Mouse (Mus musculus) MEL-GATA-1-ER (cell line): ENCODE measurements around the gene Spns3.

Experiments
- DNase-seq: peaks from one replicate; pipeline ENCODE4 v3.0.0-alpha.2; 2012; ENCODE audit warnings: low read depth; ENCODE audit errors: extremely low read depth

Spns3 gene

DNA sequence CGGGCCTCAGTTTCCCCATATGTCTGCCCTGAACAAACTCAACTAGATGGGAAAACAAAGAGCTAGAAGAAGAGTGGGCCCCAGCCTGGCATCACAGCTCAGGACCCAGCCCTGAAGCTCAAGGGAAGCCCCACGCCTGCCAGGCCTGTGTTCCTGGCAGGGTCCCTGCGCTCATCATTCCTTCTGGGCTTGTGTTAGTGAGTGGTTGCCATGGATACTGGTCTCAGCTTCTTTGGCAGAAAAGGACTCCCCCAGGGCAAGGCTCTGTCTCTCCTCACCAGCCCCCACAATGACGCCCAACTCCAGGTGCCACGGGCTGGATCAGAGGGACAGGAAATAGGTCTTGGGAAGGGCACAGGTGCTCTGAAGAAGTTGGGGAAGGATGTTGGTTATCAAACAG lies 65.1 kb downstream of the Spns3 start:
- no peak for DNase-seq

DNA sequence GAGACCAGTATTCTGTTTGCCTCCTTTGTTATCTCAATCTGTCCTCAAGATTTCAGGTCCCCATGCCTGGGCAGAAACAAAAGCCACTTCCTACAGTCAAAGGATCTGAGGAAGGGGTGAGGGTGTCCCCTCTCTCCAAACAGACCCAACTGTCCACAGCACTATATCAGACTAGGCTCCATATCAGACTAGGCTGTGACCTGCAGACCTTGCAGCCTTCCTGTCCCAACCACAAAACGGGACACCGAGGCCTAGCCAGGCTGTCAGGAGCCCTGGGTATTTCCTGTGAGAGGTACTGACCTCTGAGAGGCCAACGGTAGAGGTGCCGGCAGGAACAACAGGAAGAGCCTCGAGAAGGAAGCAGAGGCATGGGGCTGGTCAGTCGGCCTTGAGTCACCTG lies 65.8 kb downstream of the Spns3 start:
- DNase-seq = no peak

DNA sequence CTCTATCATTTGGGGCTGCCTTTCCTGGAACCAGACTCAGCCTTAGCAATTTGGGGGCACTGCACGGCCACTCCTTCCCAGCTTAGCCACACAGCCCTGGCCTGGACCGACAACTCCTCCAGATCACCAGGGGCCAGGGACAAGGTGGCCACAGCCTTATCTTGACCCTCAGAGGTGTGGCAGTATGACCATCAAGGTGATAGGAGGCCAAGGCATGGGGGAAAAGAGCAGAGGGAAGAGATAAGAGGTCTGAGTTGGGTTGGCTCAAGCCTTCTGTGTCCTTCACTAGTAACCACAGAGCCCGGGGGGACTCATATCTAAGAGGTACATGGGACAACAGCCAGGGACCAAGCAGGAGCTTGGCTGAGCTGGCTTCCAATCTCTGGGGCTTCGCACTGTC lies 68.4 kb downstream of the Spns3 start:
- DNase-seq = no peak

DNA sequence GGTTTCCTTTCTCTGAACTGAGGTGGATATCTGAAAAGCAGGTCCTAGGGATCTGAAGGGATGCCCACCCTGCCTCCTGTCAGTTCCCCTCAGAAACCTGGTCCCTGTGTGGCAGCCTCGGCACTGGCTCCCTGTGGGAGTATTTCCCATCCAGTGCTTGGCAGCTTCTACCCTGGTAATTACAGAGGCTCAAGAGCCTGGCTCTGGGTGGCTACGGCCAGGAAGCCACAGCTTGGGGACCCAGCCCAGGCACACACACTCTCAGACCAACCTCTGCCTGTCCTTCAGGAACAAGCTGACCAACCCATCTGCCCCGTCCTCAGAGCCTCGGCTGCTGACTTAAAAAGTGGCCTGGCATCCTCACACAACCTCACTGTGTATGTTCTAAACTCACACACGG lies 69.0 kb downstream of the Spns3 start:
- no peak for DNase-seq

DNA sequence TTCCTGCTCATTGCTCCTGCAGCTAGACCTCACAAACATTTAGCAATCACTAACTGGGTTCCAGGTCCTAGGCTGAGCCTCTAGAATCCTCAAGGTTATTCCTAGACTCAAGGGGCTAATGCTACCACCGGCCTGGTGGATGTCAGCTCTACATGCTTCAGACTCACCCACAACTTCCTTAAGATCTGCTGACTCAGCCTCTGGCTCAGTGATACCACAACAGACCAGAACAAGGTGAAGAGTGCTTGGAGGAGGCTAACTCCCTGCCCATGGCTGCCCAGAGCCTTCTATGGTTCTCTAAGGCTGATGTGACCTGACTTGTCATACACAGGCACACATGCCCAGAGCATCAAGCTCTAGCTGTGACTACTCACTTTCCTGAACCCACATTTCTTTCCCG lies 70.8 kb downstream of the Spns3 start:
- DNase-seq = no peak

DNA sequence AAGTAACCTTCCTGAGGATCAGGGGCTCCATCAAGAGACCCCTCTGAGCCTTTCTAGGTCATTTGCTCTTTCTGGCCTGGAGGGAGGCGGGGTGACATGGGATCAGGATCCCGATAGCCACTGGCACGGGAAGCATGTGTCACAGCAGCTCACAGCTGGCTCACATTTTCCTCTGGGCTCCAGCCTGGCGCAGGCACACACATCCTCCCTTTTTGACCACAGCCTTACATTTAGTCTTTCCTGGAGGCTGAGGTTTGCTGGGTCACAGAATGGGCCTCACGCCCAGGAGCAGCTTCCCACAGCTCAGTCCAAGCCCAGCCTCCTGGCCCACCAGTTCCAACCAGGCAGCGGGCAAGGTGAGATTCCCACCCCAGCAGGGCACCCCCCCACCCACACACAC lies 72.1 kb downstream of the Spns3 start:
- DNase-seq = no peak

DNA sequence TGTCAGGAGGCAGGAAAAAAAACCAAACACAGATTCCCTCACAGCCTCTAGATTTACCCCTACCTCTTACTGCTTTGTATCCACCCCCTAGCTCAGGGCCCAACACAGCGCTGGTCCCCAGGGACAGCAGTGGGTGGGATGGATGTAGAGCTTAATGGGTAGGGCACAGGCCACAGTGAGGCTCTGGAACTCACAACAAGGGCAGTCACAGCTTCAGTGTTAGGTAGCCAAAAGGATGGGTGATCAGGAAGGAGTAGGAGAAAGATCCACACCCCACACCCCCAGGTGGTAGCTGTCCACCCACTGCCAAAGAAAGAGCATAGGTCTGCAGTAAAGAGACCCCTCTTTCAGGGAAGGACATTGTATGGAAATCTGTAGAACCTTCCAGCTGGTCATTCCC lies 72.7 kb downstream of the Spns3 start:
- no peak for DNase-seq

DNA sequence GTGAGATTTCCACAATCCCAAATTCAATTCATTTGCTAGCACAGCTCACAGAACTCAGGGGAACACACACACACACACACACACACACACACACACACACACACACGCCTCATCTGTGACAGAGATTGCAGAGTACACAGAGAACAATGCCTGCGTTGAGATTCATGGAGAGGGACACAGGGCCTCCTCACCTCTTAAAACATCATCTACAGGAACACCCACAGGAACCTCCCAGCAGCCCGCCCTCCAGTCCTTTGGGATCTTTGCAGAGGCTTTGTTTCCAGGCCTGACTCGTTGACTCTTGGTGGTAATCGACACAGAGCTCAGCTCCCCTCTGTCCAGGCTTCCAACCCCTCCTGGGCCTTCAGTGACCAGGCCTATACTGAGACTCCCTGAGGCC lies 73.1 kb downstream of the Spns3 start:
- no peak for DNase-seq

DNA sequence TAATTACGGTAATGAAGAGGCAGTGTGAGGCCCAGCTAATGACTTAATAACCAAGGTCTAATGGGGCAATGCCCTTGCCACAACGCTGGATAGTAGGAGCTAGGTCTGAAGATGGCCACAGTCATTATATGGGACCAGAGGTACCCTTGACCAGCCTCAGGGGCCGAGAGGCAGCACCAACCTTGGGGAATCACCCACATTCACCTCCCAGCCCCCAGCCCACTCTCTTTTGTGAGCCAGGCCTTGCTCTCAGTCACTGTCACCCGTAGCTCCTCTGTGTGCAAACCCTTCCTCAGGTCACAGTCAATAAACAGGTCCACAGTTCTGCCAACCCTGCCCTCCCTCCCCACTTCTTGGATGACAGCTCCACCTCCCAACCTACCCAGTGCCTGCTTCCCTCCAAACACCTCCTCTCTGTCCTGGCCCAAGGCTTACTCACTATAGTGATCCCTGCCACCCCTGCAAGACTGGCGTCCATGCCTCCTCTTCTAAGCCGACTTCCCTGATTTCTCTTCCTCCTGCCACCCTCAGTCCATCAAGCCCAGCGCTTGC lies 74.2 kb downstream of the Spns3 start:
- no peak for DNase-seq

DNA sequence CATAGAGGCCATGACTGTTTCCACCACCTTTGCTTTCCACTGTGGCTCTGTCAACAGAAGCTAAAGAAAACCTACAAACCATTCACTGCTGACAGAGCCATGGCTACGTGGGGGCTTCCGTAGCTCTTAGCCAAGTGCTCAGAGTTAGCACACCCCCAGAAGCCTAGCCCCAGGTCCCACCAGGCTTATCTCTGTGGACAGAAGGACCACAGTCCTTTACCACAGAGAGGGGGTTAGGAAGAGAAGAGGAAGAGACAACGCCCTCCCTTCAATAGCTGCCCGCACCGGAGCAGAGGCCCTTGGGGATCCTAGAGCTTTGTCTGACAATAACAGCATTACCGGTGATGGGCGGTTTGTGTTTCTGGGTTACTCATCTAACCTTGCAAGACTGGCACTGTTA lies 74.9 kb downstream of the Spns3 start:
- peak; percentile 94 for DNase-seq

DNA sequence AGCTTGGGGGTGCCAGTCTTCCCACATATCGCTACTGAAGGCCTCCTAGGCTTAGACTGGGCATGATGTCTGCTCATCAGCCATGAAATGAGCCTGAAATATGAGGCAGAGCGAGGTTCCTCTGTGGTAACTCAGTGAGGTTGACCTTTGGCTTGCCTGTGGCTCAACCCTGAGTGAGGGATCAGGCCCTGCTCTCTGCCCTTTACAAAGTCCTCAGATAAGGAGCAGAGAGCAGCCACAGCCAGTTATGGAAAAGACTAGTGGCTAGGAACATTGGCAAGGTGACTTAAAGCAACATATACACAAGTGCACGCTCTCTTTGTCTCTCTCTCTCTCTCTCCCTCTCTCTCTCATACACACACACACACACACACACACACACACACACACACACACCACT lies 75.4 kb downstream of the Spns3 start:
- DNase-seq = no peak

DNA sequence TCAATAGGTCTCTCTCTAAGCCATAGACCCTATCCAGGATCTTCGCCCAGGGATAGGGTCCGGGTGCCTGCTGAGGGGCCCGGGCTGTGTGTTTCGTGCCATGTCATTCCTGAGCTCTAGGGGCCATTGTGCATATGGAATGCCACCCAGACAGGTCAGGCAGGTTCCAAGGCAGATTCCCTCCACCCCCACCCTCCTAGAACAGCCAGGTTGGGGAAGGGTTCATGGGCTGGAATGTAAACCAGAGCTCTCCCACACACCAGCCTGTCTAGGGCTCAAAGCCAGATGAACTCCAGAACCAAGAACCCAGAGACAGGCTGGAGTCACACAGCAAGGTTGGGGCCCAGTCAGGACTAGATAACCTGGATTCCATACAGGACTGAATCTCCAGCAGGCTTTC lies 76.8 kb downstream of the Spns3 start:
- no peak for DNase-seq

DNA sequence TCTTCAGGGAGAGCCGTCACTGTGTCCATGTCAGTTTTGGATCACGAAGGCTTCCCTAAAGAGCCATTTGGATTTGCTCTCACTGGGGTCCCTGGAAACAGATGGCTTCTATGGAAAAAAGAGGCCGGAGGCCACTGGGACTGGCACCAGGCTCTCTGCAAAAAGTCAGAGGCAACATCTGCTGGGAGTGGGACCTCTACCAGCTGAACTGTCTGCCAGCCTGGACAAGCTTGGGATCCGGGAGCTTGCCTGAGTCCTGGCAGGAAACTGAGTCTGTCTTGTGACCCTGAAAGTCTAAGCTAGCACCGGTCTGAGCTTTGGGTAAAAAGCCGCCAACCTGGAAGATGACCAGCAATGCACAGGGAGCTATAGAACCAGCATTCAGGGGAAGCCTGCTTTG lies 78.9 kb downstream of the Spns3 start:
- DNase-seq = no peak

DNA sequence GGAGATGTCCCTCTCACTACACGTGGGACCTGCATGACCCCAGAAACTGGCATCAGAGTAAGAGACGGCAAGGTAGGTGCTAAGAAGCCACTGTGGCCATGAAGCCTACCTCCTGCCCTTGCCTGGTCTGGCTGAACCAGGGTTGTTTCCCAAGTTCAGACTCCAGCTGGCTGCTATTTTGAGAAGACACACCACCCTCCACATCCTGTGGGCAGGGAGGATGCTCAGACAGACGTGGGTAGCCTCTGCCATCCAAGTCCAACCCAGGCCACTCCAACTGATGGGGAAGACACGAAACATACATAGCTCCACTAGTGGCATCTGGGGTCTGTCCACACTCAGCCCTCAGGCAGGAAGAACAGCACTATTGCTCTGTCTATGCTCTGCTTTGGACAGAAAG lies 80.3 kb downstream of the Spns3 start:
- DNase-seq = no peak

DNA sequence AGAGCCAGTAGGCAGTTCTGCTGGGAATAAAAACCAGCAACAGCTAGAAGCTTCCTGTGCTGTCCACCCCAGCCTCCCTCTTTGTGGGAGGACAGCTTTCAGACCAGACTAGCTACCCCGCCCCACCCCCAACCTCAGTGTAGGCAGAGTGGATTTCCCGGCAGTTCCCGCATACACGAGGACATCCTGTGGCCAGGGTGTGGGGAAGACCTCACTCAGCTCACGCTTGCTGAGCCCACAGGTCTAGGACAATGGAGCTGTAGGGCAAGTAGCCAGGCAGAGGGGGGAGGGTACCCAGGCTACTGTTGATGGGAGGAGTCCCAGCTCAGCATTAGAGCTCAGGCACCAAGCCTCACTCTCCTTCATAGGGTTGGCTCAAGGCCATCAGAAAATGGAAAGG lies 81.1 kb downstream of the Spns3 start:
- DNase-seq = no peak

DNA sequence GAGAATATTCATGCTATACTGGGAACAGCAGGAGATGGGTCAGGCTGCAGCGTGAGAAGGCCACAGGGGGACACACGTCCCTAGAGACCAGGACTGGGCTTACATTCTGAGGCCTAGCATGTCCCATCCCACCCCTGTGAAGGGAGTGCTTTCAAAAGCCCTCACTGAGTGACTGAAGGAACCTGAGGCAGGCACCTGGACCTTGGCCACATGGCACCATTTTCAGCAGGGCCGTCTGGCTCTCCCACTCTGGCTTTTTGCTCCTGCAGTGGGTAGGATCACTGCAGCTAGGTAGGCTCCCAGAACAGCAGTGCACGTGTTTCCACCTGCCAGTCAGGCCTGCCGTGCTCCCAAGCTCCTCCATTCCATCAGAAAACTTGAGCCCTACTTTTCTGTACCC lies 81.8 kb downstream of the Spns3 start:
- no peak for DNase-seq

DNA sequence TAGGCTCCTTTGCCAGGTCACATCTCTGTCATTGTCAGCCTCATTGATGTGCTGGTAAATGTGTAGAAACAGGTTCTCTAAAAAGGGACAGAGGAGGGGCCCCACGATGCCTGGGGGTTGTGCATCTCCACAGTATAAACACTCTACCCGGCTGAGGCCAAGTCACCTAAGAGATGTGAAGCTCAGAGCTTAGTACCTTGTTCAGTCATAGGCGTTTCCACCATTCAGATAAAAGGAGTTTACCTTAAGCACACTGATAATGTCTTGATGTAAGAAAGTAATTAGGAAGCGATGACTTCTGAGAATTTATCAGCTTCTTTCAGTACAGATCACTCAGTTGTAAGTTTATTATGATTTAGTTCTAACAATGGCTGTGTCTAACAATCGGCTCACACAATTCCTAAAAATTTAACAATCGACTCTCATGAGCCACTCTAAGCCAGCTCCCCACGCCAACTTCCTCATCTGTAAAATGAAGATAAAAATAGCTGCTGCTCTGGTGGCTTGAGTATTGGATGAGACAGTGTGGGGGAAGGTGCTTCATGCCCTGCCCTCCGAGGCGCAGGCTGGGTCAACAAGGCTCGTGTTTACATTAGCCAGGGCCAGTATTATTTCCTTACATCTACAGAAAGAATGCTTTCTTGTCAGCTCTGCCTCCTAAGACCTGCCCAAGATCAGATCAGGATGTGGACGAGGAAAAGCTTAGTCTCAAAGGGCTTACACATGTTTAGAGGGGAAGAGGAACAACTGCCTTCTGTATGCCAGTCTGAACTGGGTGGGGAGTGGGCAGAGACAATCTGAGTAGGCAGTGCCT lies 83.4 kb downstream of the Spns3 start:
- DNase-seq = peak; percentile 88

DNA sequence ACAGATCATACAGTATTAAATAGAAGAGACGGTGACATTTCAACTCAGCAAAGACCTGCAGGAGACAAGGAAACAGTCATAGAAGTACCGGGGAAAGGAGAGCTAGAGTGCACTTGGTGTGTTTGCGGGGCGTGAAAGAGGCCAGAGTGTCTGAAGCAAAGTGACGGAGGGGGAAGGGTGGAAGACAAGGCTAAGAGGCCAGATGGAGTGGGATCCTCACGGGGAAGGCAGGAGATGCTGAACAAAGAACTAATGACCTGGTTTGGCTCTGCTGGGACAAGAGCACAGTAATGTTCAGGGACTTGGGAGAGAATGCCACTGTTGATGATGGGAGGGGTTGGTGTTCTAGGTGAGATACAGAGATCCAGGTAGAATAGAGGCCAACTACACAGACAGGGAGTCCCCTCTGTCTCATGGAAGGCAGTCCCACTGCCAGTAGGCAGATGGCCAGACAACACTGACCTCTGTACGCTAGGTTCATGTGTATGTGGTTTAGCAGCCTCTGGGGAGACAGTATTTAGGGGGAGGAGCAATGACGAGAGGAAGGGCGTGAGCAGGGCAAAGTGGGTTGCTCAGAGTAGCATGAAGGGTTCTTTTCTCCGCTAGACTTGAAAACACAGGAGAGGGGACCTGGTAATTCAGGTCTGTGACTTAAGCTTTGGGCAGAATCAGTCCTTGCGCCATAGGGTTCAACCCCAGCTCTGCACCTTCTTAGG lies 84.2 kb downstream of the Spns3 start:
- no peak for DNase-seq

DNA sequence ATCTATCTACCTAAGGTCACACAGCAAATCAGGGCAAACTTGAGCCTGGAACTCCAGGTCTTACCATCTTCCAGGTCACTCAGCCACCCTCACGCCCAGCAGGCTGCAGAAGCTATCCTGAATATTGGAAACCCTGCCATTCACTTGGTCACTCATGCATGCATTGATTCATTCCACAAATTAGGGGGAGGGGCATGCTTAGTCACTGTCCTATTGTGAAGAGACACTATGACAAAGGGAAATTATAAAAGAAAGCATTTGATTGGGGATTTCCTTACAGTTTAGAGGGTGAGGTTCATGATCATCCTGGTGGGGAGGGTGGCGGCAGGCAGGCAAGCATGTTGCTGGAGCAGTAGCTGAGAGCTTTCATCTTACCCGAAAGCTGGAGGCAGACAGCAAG lies 85.5 kb downstream of the Spns3 start:
- no peak for DNase-seq

DNA sequence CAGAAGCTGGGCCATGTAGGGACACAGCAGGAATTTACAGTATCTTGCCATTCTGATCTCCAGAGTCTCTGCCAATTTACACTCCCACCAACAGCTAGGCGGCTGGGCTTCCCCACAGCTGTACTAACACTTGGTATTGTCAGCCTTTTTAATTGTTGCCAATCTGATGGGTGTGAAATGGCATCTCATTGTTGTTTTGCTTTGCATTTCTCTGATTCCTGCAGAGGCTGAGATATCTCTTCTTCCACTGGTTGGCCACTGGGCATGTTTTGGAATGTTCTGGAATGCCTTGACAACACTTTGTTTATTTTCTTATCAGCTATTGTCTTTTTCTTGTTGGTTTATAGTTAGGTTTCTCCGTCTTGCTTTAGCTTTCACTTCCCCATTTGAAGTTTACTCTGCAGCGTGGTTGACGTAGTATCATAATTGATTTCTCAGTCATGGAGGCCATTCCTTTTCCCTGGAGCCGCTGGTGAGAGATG lies 88.8 kb downstream of the Spns3 start:
- DNase-seq = no peak

DNA sequence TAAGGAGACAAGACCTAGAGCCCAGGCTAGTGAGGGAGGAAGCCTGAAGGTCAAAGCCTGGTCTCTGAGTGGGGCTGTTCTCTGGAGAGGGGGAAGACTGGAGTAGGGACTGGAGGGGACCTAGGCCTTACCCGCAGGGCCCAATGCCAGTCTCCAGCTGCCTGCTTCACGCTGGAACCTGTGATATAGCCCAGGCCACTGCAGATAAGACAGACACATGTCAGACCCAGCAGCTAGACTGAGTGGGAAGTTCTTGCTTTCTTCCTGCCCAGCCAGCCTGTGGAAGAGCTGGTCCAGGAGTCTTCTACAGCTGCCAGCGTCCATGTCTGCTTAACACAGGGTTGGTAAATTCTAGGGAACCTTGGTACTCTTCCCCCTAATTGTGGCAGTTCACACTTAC lies 91.8 kb downstream of the Spns3 start:
- no peak for DNase-seq

DNA sequence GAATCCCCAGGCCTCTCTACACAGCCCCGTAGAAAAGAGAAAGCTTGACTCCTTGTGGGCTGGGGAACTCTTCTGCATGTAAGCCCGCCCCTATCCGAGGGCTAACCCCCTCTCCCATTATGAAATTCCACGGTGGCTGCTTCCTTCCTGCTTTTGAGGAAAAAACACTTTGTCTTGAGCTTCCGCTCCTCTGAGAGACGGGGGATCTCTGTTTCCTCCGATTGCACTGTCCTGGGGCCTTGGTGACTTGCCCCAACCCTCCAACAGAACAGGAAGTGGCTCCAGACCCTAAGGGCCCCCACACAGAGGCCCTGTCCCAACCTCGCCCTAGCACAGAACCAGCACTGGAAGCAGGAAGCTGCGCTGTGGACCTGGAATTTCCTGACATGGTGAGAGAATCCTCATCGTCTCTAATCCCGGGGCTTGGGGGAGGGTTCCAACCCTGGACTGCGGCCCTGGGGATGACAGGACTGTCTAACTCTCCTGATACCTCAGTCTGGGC lies 92.3 kb downstream of the Spns3 start:
- no peak for DNase-seq

DNA sequence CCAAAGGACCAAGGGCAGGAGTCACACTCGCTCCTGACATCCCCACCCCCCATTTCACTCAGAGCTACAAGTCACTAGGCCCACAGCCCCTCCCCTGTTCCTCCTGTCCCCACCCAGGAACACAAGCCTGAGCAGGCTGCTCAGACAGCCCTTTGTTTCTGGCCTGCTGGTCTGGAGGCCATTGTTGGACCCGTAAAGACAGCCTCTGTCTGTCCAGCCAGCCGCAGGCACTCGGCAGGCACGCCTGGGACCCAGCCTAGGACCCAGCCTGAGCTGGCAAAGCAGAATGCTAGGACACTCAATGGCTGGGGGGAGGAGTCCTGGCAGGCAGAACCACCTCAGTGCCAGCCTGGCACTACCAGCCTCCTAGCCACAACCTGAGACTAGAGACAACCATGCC lies 94.6 kb downstream of the Spns3 start:
- no peak for DNase-seq
